Mouse (Mus musculus) heart, postnatal 0 days (tissue): ENCODE measurements around the gene Arhgap8.

Source experiments
- CTCF ChIP-seq: IDR thresholded peaks from 2 replicates; pipeline ENCODE4 v1.5.1; 2016; ENCODE audit warnings: antibody characterized with exemption, control low read depth, low read depth
- EP300 ChIP-seq: IDR thresholded peaks from 2 replicates; pipeline ENCODE4 v1.6.1; 2016; ENCODE audit warnings: antibody characterized with exemption, low read depth

DNA sequence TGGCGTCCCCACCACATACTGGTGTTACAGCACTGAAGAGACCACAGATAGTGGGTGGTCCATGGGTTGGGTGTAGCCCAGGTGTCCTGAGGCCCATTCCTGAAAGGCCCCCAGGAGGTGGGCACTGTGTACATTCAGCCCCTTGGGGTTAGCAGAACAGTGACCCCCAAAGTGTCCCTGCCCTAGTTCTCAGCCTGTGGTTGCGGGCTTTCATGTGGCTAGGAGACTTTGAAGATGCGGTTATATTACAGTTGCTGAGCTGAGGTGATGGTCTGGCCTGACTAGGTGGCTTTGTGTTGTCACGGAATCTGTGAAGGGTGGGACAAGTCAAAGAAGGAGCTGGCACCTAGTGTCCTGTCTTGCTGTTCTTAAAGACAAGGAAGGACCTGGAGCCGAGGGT, 35.3 kb upstream of the Arhgap8 start:
- TF ChIP-seq CTCF (no peak), EP300 (no peak)
